Comparison of ENCODE assay signal across 19 mouse cellular contexts in the genomic region with DNA sequence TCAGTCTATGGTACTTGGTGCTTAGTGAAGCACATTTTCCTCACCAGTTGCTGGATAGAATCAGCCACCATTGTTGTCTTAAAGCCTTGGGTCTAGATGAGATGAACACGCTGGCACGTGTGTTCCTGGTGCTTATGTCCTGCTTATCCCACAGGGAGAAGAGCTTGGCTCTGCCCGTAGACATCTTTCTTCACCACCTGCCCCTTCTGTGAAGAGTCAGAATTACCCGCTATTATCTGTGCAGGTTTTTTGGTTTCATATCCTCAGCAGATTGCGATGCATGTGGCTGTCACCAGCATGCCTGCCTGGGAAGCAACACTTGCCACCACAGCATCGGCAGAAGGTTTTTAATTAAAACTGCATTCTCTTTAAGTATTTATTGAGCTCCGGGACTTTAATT. TPM values are rescaled to one million over a fixed set of nuclear protein-coding genes. Genes with fewer than 3 reads are reported as not detected.
DNase-seq lines count a peak whose midpoint lies in the region; ATAC-seq and TF ChIP-seq lines count a peak whose summit lies in the region.
"Had no signal": no experiment of that assay in that cellular context is flagged by ENCODE, and none has a peak within 500 bp of the region (broad histone marks: within the 10 kb centered on the region; RNA-seq: fewer than 3 reads in every experiment).

No protein-coding gene starts in this region.

- TF ChIP-seq CTCF in thymus, adult 2 months (IDR thresholded peaks at IDR 0.05; ENCODE audit: borderline replicate concordance, control insufficient read depth, extremely low read depth, insufficient read depth, low read length, poor library complexity), result no peak

- peak overlapping the region; percentile 6; the same call in 1 of the 2 replicates for H3K4me2 ChIP-seq in hindbrain, embryonic 15.5 days
- H3K4me2 ChIP-seq in hindbrain, embryonic 14.5 days (replicated peaks), result no peak overlapping the region
- peak overlapping the region; percentile 75 for H3K4me2 ChIP-seq in forebrain, embryonic 13.5 days
- H3K4me2 ChIP-seq: heart, embryonic 15.5 days; limb, embryonic 15.5 days had no signal

- H3K9ac ChIP-seq in hindbrain, embryonic 15.5 days, result no peak overlapping the region
- H3K9ac ChIP-seq in hindbrain, embryonic 14.5 days, result no peak overlapping the region
- H3K9ac ChIP-seq in forebrain, embryonic 13.5 days, result peak overlapping the region; percentile 37; the same call in 1 of the 2 replicates
- H3K9ac ChIP-seq: heart, embryonic 15.5 days; hindbrain, embryonic 13.5 days; limb, embryonic 15.5 days; liver, postnatal 0 days had no signal

- peaks cover 35% of the 10 kb centered on the region for H3K27me3 ChIP-seq in hindbrain, embryonic 15.5 days
- peaks cover 41% of the 10 kb centered on the region for H3K27me3 ChIP-seq in hindbrain, embryonic 14.5 days (ENCODE audit: control insufficient read depth, insufficient read depth, low read length)
- H3K27me3 ChIP-seq in forebrain, embryonic 13.5 days, result peaks cover 29% of the 10 kb centered on the region
- H3K27me3 ChIP-seq in thymus, adult 2 months (ENCODE audit: control insufficient read depth, insufficient read depth, low read length), result peaks cover 16% of the 10 kb centered on the region; the same call in 1 of the 2 replicates
- peaks cover 65% of the 10 kb centered on the region for H3K27me3 ChIP-seq in limb, embryonic 10.5 days (ENCODE audit: low read depth, poor library complexity, severe bottlenecking)

- H3K27ac ChIP-seq in hindbrain, embryonic 15.5 days (replicated peaks), result no peak overlapping the region
- no peak overlapping the region for H3K27ac ChIP-seq in hindbrain, embryonic 14.5 days
- H3K27ac ChIP-seq in forebrain, embryonic 13.5 days, result peak overlapping the region; percentile 93
- no peak overlapping the region for H3K27ac ChIP-seq in thymus, adult 2 months (ENCODE audit: control insufficient read depth, insufficient read depth, low read length)
- H3K27ac ChIP-seq in limb, embryonic 10.5 days, result no peak overlapping the region
- H3K27ac ChIP-seq: heart, embryonic 15.5 days; hindbrain, embryonic 13.5 days; limb, embryonic 15.5 days; macrophage had no signal

- no peaks in the 10 kb centered on the region for H3K36me3 ChIP-seq in hindbrain, embryonic 15.5 days
- no peaks in the 10 kb centered on the region for H3K36me3 ChIP-seq in hindbrain, embryonic 14.5 days (replicated peaks; ENCODE audit: control insufficient read depth, insufficient read depth)
- H3K36me3 ChIP-seq in forebrain, embryonic 13.5 days (ENCODE audit: poor library complexity, severe bottlenecking), result no peaks in the 10 kb centered on the region
- no peaks in the 10 kb centered on the region for H3K36me3 ChIP-seq in thymus, adult 2 months (ENCODE audit: control insufficient read depth, insufficient read depth, low read length)
- no peaks in the 10 kb centered on the region for H3K36me3 ChIP-seq in limb, embryonic 10.5 days
- H3K36me3 ChIP-seq: heart, embryonic 15.5 days; hindbrain, embryonic 13.5 days; limb, embryonic 15.5 days had no signal

- H3K9me3 ChIP-seq in hindbrain, embryonic 15.5 days, result no peaks in the 10 kb centered on the region
- no peaks in the 10 kb centered on the region for H3K9me3 ChIP-seq in hindbrain, embryonic 14.5 days (ENCODE audit: control insufficient read depth, low read length)
- no peaks in the 10 kb centered on the region for H3K9me3 ChIP-seq in forebrain, embryonic 13.5 days (replicated peaks)
- H3K9me3 ChIP-seq in limb, embryonic 10.5 days (replicated peaks), result no peaks in the 10 kb centered on the region
- H3K9me3 ChIP-seq: heart, embryonic 15.5 days; hindbrain, embryonic 13.5 days; limb, embryonic 15.5 days had no signal

- H3K4me1 ChIP-seq in hindbrain, embryonic 15.5 days (replicated peaks), result peaks cover 35% of the 10 kb centered on the region
- peaks cover 13% of the 10 kb centered on the region; the same call in 1 of the 2 replicates for H3K4me1 ChIP-seq in hindbrain, embryonic 14.5 days (replicated peaks; ENCODE audit: control insufficient read depth, insufficient read depth, low read length)
- peaks cover 55% of the 10 kb centered on the region for H3K4me1 ChIP-seq in forebrain, embryonic 13.5 days
- H3K4me1 ChIP-seq in thymus, adult 2 months (replicated peaks; ENCODE audit: control insufficient read depth, insufficient read depth, low read length), result 0 out of 2 replicates have a peak, but pooled peaks cover 2% of the 10 kb centered on the region
- H3K4me1 ChIP-seq in limb, embryonic 10.5 days, result peaks cover 33% of the 10 kb centered on the region

- WGBS in hindbrain, embryonic 15.5 days, result 61% methylated on average over 7 of the region's 7 CpGs
- 64% methylated on average over 7 of the region's 7 CpGs for WGBS in hindbrain, embryonic 14.5 days
- 66% methylated on average over 7 of the region's 7 CpGs for WGBS in forebrain, embryonic 13.5 days
- WGBS in thymus, adult 2 months, result 94% methylated on average over 7 of the region's 7 CpGs
- WGBS in limb, embryonic 10.5 days, result 91% methylated on average over 7 of the region's 7 CpGs

- DNase-seq in hindbrain, embryonic 14.5 days (ENCODE audit: low spot score), result no peak
- DNase-seq in brain, adult 2 months (ENCODE audit: low read depth, low spot score), result peak; percentile 52
- peak; percentile 59 to 85 for DNase-seq in layer of hippocampus, postnatal 14 days (ENCODE audit: low spot score in 2 of 2)
- DNase-seq in thymus, adult 2 months, result no peak
- DNase-seq in limb, embryonic 10.5 days (ENCODE audit: low spot score), result no peak
- DNase-seq: B cell, adult 2 months; cerebellum, adult 11-12 months; embryo, embryonic 11 days; heart, adult 18-20 months; kidney, adult 2 months; kidney, postnatal 36 days; liver, postnatal 0 days; thymus, postnatal 36 days had no signal

- H3K4me3 ChIP-seq in hindbrain, embryonic 15.5 days, result no peak overlapping the region
- H3K4me3 ChIP-seq in hindbrain, embryonic 14.5 days (replicated peaks; ENCODE audit: low read length), result no peak overlapping the region
- H3K4me3 ChIP-seq in forebrain, embryonic 13.5 days, result peak overlapping the region; percentile 8; the same call in 1 of the 2 replicates
- H3K4me3 ChIP-seq in thymus, adult 2 months (ENCODE audit: control insufficient read depth, insufficient read depth, low read length), result no peak overlapping the region
- no peak overlapping the region for H3K4me3 ChIP-seq in limb, embryonic 10.5 days
- H3K4me3 ChIP-seq: heart, embryonic 15.5 days; hindbrain, embryonic 13.5 days; limb, embryonic 15.5 days had no signal

- no peak for TF ChIP-seq POLR2A in thymus, adult 2 months (IDR thresholded peaks at IDR 0.05; ENCODE audit: control insufficient read depth, extremely low read depth, insufficient read depth, low read length, poor library complexity)

- ATAC-seq in hindbrain, embryonic 15.5 days (ENCODE audit: low FRiP score, low read depth), result no peak
- ATAC-seq in hindbrain, embryonic 14.5 days (ENCODE audit: low FRiP score), result no peak
- no peak for ATAC-seq in forebrain, embryonic 13.5 days
- ATAC-seq: liver, postnatal 0 days had no signal

RNA-seq across cellular contexts. Expression of a gene that starts 1.9 kb away (rescaled TPM):
- 20.1 and 27.6 TPM in 2 replicates for polyA plus RNA-seq in hindbrain, embryonic 15.5 days (2015; fragmentation: Nextera tagmentation; extraction: Ambion mirVana)
- 7.2 and 17.2 TPM in 2 replicates for polyA plus RNA-seq in hindbrain, embryonic 14.5 days (2014; fragmentation: Nextera tagmentation; extraction: Ambion mirVana)
- polyA plus RNA-seq in forebrain, embryonic 13.5 days (2015; fragmentation: Nextera tagmentation; extraction: Ambion mirVana), result 50.1 and 56.9 TPM in 2 replicates
- 100 to 1,000 TPM; 193 to 208 TPM for total RNA-seq in layer of hippocampus, postnatal 14 days (2021)
- polyA plus RNA-seq in thymus, adult 2 months (2012; rRNA removed), result 0.50 and 1.4 TPM in 2 replicates
- 0.11 TPM in 1 of 2 replicates, not detected in the other for polyA plus RNA-seq in limb, embryonic 10.5 days (2016; fragmentation: Nextera tagmentation; extraction: Ambion mirVana)
- polyA plus RNA-seq: heart, embryonic 15.5 days; liver, postnatal 0 days; macrophage had no signal

RNA-seq across cellular contexts. Expression of a gene that starts 1.9 kb away (rescaled TPM):
- 37.1 and 44.2 TPM in 2 replicates for polyA plus RNA-seq in hindbrain, embryonic 15.5 days (2015; fragmentation: Nextera tagmentation; extraction: Ambion mirVana)
- polyA plus RNA-seq in hindbrain, embryonic 14.5 days (2014; fragmentation: Nextera tagmentation; extraction: Ambion mirVana), result 30.4 and 34.8 TPM in 2 replicates
- polyA plus RNA-seq in forebrain, embryonic 13.5 days (2015; fragmentation: Nextera tagmentation; extraction: Ambion mirVana), result 10.0 and 11.2 TPM in 2 replicates
- total RNA-seq in layer of hippocampus, postnatal 14 days (2021), result 10 to 100 TPM; 10.8 to 15.5 TPM
- 25.3 and 32.2 TPM in 2 replicates for polyA plus RNA-seq in thymus, adult 2 months (2012; rRNA removed)
- 9.5 and 33.2 TPM in 2 replicates for polyA plus RNA-seq in limb, embryonic 10.5 days (2016; fragmentation: Nextera tagmentation; extraction: Ambion mirVana)
- polyA plus RNA-seq: macrophage had no signal

RNA-seq across cellular contexts. Expression of a gene that starts 43.6 kb away (rescaled TPM):
- 4.3 and 5.2 TPM in 2 replicates for polyA plus RNA-seq in hindbrain, embryonic 15.5 days (2015; fragmentation: Nextera tagmentation; extraction: Ambion mirVana)
- 4.3 and 4.4 TPM in 2 replicates for polyA plus RNA-seq in hindbrain, embryonic 14.5 days (2014; fragmentation: Nextera tagmentation; extraction: Ambion mirVana)
- polyA plus RNA-seq in forebrain, embryonic 13.5 days (2015; fragmentation: Nextera tagmentation; extraction: Ambion mirVana), result 7.1 and 8.3 TPM in 2 replicates
- 1 to 10 TPM; 8.5 to 9.8 TPM for total RNA-seq in layer of hippocampus, postnatal 14 days (2021)
- polyA plus RNA-seq in thymus, adult 2 months (2012; rRNA removed), result 74.1 and 83.0 TPM in 2 replicates
- polyA plus RNA-seq in limb, embryonic 10.5 days (2016; fragmentation: Nextera tagmentation; extraction: Ambion mirVana), result 20.5 and 21.0 TPM in 2 replicates

RNA-seq across cellular contexts. Expression of a gene that starts 47.0 kb away (rescaled TPM):
- 123 and 126 TPM in 2 replicates for polyA plus RNA-seq in hindbrain, embryonic 15.5 days (2015; fragmentation: Nextera tagmentation; extraction: Ambion mirVana)
- polyA plus RNA-seq in hindbrain, embryonic 14.5 days (2014; fragmentation: Nextera tagmentation; extraction: Ambion mirVana), result 103 TPM in 2 replicates
- 71.6 and 77.9 TPM in 2 replicates for polyA plus RNA-seq in forebrain, embryonic 13.5 days (2015; fragmentation: Nextera tagmentation; extraction: Ambion mirVana)
- 10 to 100 TPM; 78.5 to 79.8 TPM for total RNA-seq in layer of hippocampus, postnatal 14 days (2021)
- polyA plus RNA-seq in thymus, adult 2 months (2012; rRNA removed), result 67.4 and 71.5 TPM in 2 replicates
- 21.8 and 26.1 TPM in 2 replicates for polyA plus RNA-seq in limb, embryonic 10.5 days (2016; fragmentation: Nextera tagmentation; extraction: Ambion mirVana)

Comparison
In these comparisons a context has a peak if more than half of its experiments do, and no peak if none do; other contexts are left out.
1. DNase-seq: peak in brain, adult 2 months (single experiment) and layer of hippocampus, postnatal 14 days (2 of 2); none in hindbrain, embryonic 14.5 days (single experiment), thymus, adult 2 months (single experiment) and limb, embryonic 10.5 days (single experiment).